Mouse (Mus musculus) intestine, embryonic 14.5 days (tissue): ENCODE results near the gene Phospho1. TPM values are rescaled to one million over a fixed set of nuclear protein-coding genes. Genes with fewer than 3 reads are reported as not detected.

ENCODE experiments used
- ATAC-seq: fragments of 200-750 bp; cut with Nextera tagmentation; replicated peaks from 2 replicates; pipeline ENCODE4 v1.8.0; 2017; ENCODE audit warnings: low read depth, moderate number of reproducible peaks, moderate TSS enrichment, moderate library complexity; ENCODE audit not compliant: low FRiP score, low TSS enrichment
- DNase-seq: peaks from one replicate; pipeline ENCODE4 v3.0.0-alpha.2; 2018; ENCODE audit warnings: low spot score
- H3K27ac ChIP-seq: fragments of 300-500 bp; sonication (generic); 2 replicates; pipeline ENCODE4 v1.5.1; 2014; ENCODE audit warnings: low read depth, mild to moderate bottlenecking, control low read depth
- H3K27me3 ChIP-seq: fragments of 300-500 bp; sonication (generic); replicated peaks from 2 replicates; pipeline ENCODE4 v1.6.1; 2014; ENCODE audit warnings: low read length, control low read depth; ENCODE audit not compliant: control insufficient read depth, insufficient read depth
- H3K36me3 ChIP-seq: fragments of 300-500 bp; sonication (generic); 2 replicates; pipeline ENCODE4 v1.6.1; 2014; ENCODE audit warnings: low read length, control low read depth; ENCODE audit not compliant: control insufficient read depth, insufficient read depth
- H3K4me1 ChIP-seq: fragments of 300-500 bp; sonication (generic); replicated peaks from 2 replicates; pipeline ENCODE4 v1.6.1; 2014; ENCODE audit warnings: low read length, control low read depth, mixed read lengths; ENCODE audit not compliant: control insufficient read depth, insufficient read depth
- H3K4me2 ChIP-seq: fragments of 300-500 bp; sonication (generic); 2 replicates; pipeline ENCODE4 v1.6.1; 2014; ENCODE audit warnings: low read length
- H3K4me3 ChIP-seq: fragments of 300-500 bp; sonication (generic); 2 replicates; pipeline ENCODE4 v1.5.1; 2014; ENCODE audit warnings: low read depth, low read length, control low read depth, mixed read lengths
- H3K9ac ChIP-seq: fragments of 300-500 bp; sonication (generic); 2 replicates; pipeline ENCODE4 v1.6.1; 2014; ENCODE audit warnings: mild to moderate bottlenecking, low read length
- H3K9me3 ChIP-seq: fragments of 300-500 bp; sonication (generic); 2 replicates; pipeline ENCODE4 v1.6.1; 2016; ENCODE audit warnings: low read length, control low read depth; ENCODE audit not compliant: control insufficient read depth
- WGBS: fragments of 180-500 bp; shearing (Covaris S2); extraction: QIAGEN DNeasy Blood & Tissue Kit; methylation state at CpG from one replicate; pipeline ENCODE4 v1.1.7; 2014; 5-methylcytosine and 5-hydroxymethylcytosine counted together
- polyA plus RNA-seq: library from polyadenylated mRNA; unstranded; fragments of >200 nt; fragmentation: Nextera tagmentation; extraction: Ambion mirVana; gene quantifications from 2 replicates; pipeline ENCODE4 v1.2.1, GENCODE M21; 2014

The Phospho1 gene
- polyA plus RNA-seq, 1 experiment from 2014 or later = 0.39 TPM

GRCm38 (mm10) chr11:95857306-95857705 is 33.0 kb downstream of the Phospho1 start:
- no peaks in the 10 kb centered on the region for H3K27me3 ChIP-seq
- ATAC-seq (no peak), DNase-seq (no peak)
- peaks cover 13% of the 10 kb centered on the region for H3K4me1 ChIP-seq
- 79% methylated on average over 4 of the region's 4 CpGs for WGBS
- H3K27ac ChIP-seq = no peak overlapping the region
- H3K36me3 ChIP-seq = no peaks in the 10 kb centered on the region
- H3K4me3 ChIP-seq = no peak overlapping the region
- no peaks in the 10 kb centered on the region for H3K9me3 ChIP-seq
- no peak overlapping the region for H3K4me2 ChIP-seq
- no peak overlapping the region for H3K9ac ChIP-seq

- Histone ChIP-seq H3K9me3 (no peaks in the 10 kb centered on the region), H3K4me2 (peak overlapping the region; percentile 82), H3K27ac (peak overlapping the region; percentile 94), H3K9ac (peak overlapping the region; percentile 56), H3K4me1 (peaks cover 13% of the 10 kb centered on the region), H3K27me3 (no peaks in the 10 kb centered on the region), H3K4me3 (peak overlapping the region; percentile 84), H3K36me3 (no peaks in the 10 kb centered on the region)
- DNase-seq = no peak
- ATAC-seq = no peak
- WGBS = 18% methylated on average over 21 of the region's 21 CpGs
Measured at GRCm38 (mm10) chr11:95857716-95858527, 33.6 kb downstream of the Phospho1 start.

GRCm38 (mm10) chr11:95858528-95859467 is 34.5 kb downstream of the Phospho1 start:
- WGBS = under 1% methylated on average over 58 of the region's 58 CpGs
- Histone ChIP-seq H3K36me3 (no peaks in the 10 kb centered on the region), H3K4me3 (peak overlapping the region; percentile 84), H3K27me3 (no peaks in the 10 kb centered on the region), H3K9me3 (no peaks in the 10 kb centered on the region), H3K4me1 (peaks cover 13% of the 10 kb centered on the region), H3K9ac (peak overlapping the region; percentile 66), H3K27ac (peak overlapping the region; percentile 94), H3K4me2 (peak overlapping the region; percentile 82)
- DNase-seq (peak; percentile 99), ATAC-seq (peak; percentile 97)

- peak; percentile 66 for ATAC-seq
- Histone ChIP-seq H3K4me1 (peaks cover 13% of the 10 kb centered on the region), H3K9me3 (no peaks in the 10 kb centered on the region), H3K4me3 (peak overlapping the region; percentile 84), H3K9ac (peak overlapping the region; percentile 66), H3K27ac (peak overlapping the region; percentile 94), H3K36me3 (no peaks in the 10 kb centered on the region), H3K27me3 (no peaks in the 10 kb centered on the region), H3K4me2 (peak overlapping the region; percentile 82)
- under 1% methylated on average over 35 of the region's 35 CpGs for WGBS
- peak; percentile 93 for DNase-seq
Measured at GRCm38 (mm10) chr11:95859468-95859855, 35.2 kb downstream of the Phospho1 start.

- WGBS = 12% methylated on average over 3 of the region's 3 CpGs
- no peak for DNase-seq
- peak overlapping the region; percentile 66 for H3K9ac ChIP-seq
- H3K4me1 ChIP-seq = peaks cover 13% of the 10 kb centered on the region
- H3K4me3 ChIP-seq = peak overlapping the region; percentile 84
- no peak overlapping the region for H3K27ac ChIP-seq
- H3K4me2 ChIP-seq = peak overlapping the region; percentile 82
- no peaks in the 10 kb centered on the region for H3K9me3 ChIP-seq
- H3K36me3 ChIP-seq = no peaks in the 10 kb centered on the region
- H3K27me3 ChIP-seq = no peaks in the 10 kb centered on the region
- no peak for ATAC-seq
Measured at GRCm38 (mm10) chr11:95860071-95860490, 35.8 kb downstream of the Phospho1 start.

- no peak for ATAC-seq
- Histone ChIP-seq H3K27me3 (no peaks in the 10 kb centered on the region), H3K36me3 (no peaks in the 10 kb centered on the region), H3K4me3 (no peak overlapping the region), H3K4me1 (peaks cover 13% of the 10 kb centered on the region), H3K27ac (no peak overlapping the region), H3K9ac (no peak overlapping the region), H3K4me2 (no peak overlapping the region), H3K9me3 (no peaks in the 10 kb centered on the region)
- no peak for DNase-seq
- 93% methylated on average over 8 of the region's 8 CpGs for WGBS
Measured at GRCm38 (mm10) chr11:95861397-95861796, 37.1 kb downstream of the Phospho1 start.

- Histone ChIP-seq H3K4me1 (no peaks in the 10 kb centered on the region), H3K4me3 (no peak overlapping the region), H3K27ac (no peak overlapping the region), H3K4me2 (no peak overlapping the region), H3K9ac (no peak overlapping the region), H3K36me3 (no peaks in the 10 kb centered on the region), H3K9me3 (no peaks in the 10 kb centered on the region), H3K27me3 (no peaks in the 10 kb centered on the region)
- WGBS = 69% methylated on average over 4 of the region's 4 CpGs
- no peak for ATAC-seq
- DNase-seq = no peak
Measured at GRCm38 (mm10) chr11:95869442-95869841, 45.1 kb downstream of the Phospho1 start.

GRCm38 (mm10) chr11:95869918-95870470 is 45.7 kb downstream of the Phospho1 start:
- 70% methylated on average over 6 of the region's 6 CpGs for WGBS
- ATAC-seq (no peak), DNase-seq (no peak)
- no peak overlapping the region for H3K9ac ChIP-seq
- H3K36me3 ChIP-seq = no peaks in the 10 kb centered on the region
- no peak overlapping the region for H3K27ac ChIP-seq
- H3K9me3 ChIP-seq = no peaks in the 10 kb centered on the region
- no peaks in the 10 kb centered on the region for H3K4me1 ChIP-seq
- no peak overlapping the region for H3K4me2 ChIP-seq
- H3K27me3 ChIP-seq = no peaks in the 10 kb centered on the region
- H3K4me3 ChIP-seq = no peak overlapping the region
